Mouse (Mus musculus) heart, adult 10 weeks (tissue): Measurements from ENCODE around the gene Krtap20-2. TPM values are rescaled to one million over a fixed set of nuclear protein-coding genes. Genes with fewer than 3 reads are reported as not detected.

Experiments
- polyA plus RNA-seq: library from polyadenylated mRNA; stranded (reverse); fragments of 350-450 nt; fragmentation: Illumina TruSeq; extraction: RNeasy Lipid Tissue Mini Kit (QIAGEN cat#74804); gene quantifications from one replicate; pipeline ENCODE4 v1.2.3, GENCODE M21; 2014; ENCODE audit warnings: low read depth, low replicate concordance

Gene Krtap20-2
- not detected for polyA plus RNA-seq

GRCm38 (mm10) chr16:89205561-89205960, at the start of gene Krtap20-2:
Gene Krtap20-2, plus strand, starts transcription at chr16:89205861.

DNA sequence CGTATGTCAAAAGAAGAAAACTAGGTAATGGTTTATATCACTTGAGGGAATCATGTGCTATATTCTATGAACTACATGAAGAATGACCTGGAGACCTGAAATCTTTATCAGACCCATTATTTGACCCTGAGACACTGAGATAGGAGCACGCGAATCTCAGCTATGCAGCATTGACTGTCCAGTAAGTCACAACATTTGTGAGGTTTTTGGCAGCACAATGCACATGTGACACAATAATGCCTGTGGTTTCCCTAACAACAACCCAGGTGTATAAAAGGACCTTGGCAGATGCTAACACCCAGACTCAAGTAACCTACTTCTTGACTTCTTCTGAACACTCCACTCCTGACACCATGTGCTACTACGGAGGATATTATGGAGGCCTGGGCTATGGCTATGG, 48.0 kb upstream of the Krtap20-2 start, which contains the start of gene Gm9789:
TSS of gene Gm9789 (plus strand) at position 301 of the 400 bp plus-strand sequence.

GRCm38 (mm10) chr16:89169190-89169589, 36.5 kb upstream of the Krtap20-2 start, which contains the start of gene Gm7735:
Gene Gm7735, plus strand, starts transcription at chr16:89169490.

DNA sequence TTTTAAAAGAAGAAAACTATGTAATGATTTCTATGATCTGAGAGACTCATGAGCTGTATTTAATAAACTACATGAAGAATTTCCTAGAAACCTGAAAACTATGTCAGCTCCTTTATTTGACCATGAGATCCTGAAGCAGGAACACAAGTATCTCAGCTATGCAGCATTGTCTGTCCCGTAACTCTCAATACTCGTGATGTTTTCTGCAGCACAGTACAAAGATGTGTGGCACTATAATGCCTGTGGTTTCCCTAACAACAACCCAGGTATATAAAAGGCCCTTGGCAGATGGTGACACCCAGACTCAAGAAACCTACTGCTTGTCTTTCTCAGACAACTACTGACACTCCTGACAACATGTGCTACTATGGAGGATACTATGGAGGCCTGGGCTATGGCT, 31.2 kb upstream of the Krtap20-2 start, which contains the start of gene 1110057P08Rik:
TSS of gene 1110057P08Rik (plus strand) at position 301 of the 400 bp plus-strand sequence.

Other genes with a start within 250 kb of the Krtap20-2 start
- not detected for gene Krtap16-3, start 243.0 kb upstream of the Krtap20-2 start, polyA plus RNA-seq
- not detected for gene Krtap22-2, start 195.1 kb upstream of the Krtap20-2 start, polyA plus RNA-seq
- not detected for gene Gm10229, start 190.6 kb upstream of the Krtap20-2 start, polyA plus RNA-seq
- gene Krtap6-1, start 174.2 kb upstream of the Krtap20-2 start, polyA plus RNA-seq, result not detected
- gene Gm10228, start 164.4 kb upstream of the Krtap20-2 start, polyA plus RNA-seq, result not detected
- not detected for gene Krtap6-5, start 158.0 kb upstream of the Krtap20-2 start, polyA plus RNA-seq
- not detected for gene 1110025L11Rik, start 141.9 kb upstream of the Krtap20-2 start, polyA plus RNA-seq
- not detected for gene Krtap6-3, start 121.8 kb upstream of the Krtap20-2 start, polyA plus RNA-seq
- gene Gm6358, start 65.0 kb upstream of the Krtap20-2 start, polyA plus RNA-seq, result not detected
- not detected for gene Gm10061, start 54.8 kb upstream of the Krtap20-2 start, polyA plus RNA-seq
- not detected for gene Gm9789, start 47.9 kb upstream of the Krtap20-2 start, polyA plus RNA-seq
- gene Gm7735, start 36.4 kb upstream of the Krtap20-2 start, polyA plus RNA-seq, result not detected
- gene 1110057P08Rik, start 31.1 kb upstream of the Krtap20-2 start, polyA plus RNA-seq, result not detected
- gene Krtap21-1, start 198.0 kb downstream of the Krtap20-2 start, polyA plus RNA-seq, result not detected
- not detected for gene Krtap6-2, start 214.2 kb downstream of the Krtap20-2 start, polyA plus RNA-seq